Mouse (Mus musculus) thymus, postnatal 0 days (tissue): ENCODE data around the gene Ikzf1. TPM values are rescaled to one million over a fixed set of nuclear protein-coding genes. Genes with fewer than 3 reads are reported as not detected.
A peak's percentile ranks its signal among the peaks of the same experiment; 100 is the strongest.

Source experiments
- DNase-seq: peaks from one replicate; pipeline ENCODE4 v3.0.0-alpha.2; 2015; ENCODE audit warnings: low spot score
- polyA plus RNA-seq: library from polyadenylated mRNA; unstranded; fragments of >200 nt; fragmentation: Nextera tagmentation; extraction: Ambion mirVana; gene quantifications from 2 replicates; pipeline ENCODE4 v1.2.1, GENCODE M21; 2015

Gene Ikzf1
- polyA plus RNA-seq, result 91.7 and 100 TPM in 2 replicates

GRCm38 (mm10) chr11:11684930-11685852, at the start of gene Ikzf1:
Gene Ikzf1, plus strand, starts transcription at chr11:11685003.
- DNase-seq, result peak; percentile 53

- DNase-seq, result no peak
Measured at GRCm38 (mm10) chr11:11644303-11644702, 40.5 kb upstream of the Ikzf1 start.

DNA sequence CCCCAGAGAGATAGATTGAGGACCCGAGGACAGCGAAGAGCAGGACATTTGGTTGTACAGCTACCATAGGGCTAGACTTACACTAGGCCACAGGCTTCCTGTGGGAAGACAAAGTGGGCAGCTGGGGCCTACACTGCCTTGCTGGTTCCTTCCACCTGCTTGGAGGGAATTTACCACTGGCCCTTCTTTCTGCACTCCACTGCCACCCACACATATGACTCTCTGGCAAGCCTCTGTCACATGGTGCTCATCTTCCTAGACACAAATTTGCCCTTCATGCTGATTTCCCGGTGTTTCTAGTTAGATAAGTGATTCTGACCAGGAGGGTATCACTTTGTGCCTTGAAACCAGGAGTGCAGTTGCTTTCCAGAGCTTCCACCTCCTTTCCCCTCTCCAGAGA, 28.4 kb upstream of the Ikzf1 start:
- no peak for DNase-seq

GRCm38 (mm10) chr11:11656995-11657530, 27.7 kb upstream of the Ikzf1 start:
- peak; percentile 78 for DNase-seq

GRCm38 (mm10) chr11:11657634-11658033, 27.2 kb upstream of the Ikzf1 start:
- DNase-seq, result no peak

- DNase-seq, result no peak
Measured at GRCm38 (mm10) chr11:11658834-11659233, 26.0 kb upstream of the Ikzf1 start.

- no peak for DNase-seq
Measured at GRCm38 (mm10) chr11:11660651-11661050, 24.2 kb upstream of the Ikzf1 start.

GRCm38 (mm10) chr11:11667254-11667921, 17.4 kb upstream of the Ikzf1 start:
- peak; percentile 38 for DNase-seq

DNA sequence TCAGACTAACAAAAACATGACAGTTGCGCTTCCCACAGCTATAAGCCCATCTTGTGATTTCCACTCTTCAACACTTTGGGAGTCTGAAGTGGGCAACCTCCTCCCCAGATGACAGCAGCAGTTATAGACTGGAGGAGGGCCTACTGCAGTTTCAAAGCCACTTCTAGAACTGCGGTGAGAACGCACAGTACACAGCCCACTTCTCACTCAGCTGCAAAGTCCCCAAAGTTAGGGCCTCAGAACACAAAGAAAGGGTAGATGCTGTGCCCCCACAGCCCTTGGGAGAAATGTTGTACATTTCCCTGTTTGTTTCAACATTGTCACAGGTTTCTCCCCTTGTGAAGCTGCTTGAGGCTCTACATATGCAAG, 16.9 kb upstream of the Ikzf1 start:
- DNase-seq, result peak; percentile 82

- DNase-seq, result no peak
Measured at GRCm38 (mm10) chr11:11672974-11673373, 11.8 kb upstream of the Ikzf1 start.

DNA sequence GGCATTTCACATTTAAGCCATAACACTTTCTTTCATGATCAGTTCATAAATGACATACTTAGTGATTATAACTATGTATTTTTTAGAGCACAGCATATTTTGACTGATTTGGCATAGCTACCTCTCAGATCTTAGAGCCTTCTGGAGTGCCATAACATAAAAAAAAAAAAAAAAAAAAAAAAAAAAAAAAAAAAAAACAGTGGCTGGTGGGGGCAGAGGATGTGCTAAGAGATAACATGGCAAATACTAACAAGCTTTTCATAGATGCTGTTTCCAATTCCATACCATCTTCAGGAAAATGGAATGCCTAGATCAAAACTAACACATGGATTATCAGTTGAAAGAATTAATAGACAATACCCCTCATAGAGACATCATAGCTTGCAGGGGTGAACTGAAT, 9.7 kb upstream of the Ikzf1 start:
- no peak for DNase-seq

DNA sequence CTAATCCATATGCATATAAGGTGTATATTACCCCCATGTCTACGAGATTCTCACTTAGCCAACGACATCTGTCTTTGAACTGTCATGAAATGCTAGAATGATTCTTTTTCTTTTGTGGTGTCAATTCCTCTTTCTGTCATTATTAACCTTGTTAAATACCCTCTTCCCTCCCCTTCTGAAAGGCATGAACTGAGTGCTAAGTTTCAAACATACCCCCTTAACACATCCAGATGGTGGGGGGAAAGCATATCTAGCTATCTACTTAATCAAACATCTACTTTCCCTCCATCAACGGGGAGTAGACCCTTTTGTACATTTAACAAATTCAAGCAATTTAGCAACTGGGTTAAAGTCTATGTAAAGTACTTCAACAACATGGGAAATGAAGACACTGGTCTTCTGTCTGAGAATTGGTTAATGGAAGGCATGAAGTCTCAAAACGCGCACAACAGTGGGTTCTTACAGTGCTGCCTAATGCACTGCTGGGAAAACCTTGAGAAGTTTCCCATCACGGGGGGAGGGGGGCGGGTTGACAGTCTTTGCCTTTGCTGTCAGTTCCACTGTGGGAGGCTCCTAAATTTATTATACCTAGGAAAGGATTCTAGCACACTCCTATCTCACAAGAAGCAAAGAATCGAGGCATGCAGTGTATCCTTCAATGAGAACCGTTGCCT, 8.6 kb upstream of the Ikzf1 start:
- DNase-seq, result no peak

DNA sequence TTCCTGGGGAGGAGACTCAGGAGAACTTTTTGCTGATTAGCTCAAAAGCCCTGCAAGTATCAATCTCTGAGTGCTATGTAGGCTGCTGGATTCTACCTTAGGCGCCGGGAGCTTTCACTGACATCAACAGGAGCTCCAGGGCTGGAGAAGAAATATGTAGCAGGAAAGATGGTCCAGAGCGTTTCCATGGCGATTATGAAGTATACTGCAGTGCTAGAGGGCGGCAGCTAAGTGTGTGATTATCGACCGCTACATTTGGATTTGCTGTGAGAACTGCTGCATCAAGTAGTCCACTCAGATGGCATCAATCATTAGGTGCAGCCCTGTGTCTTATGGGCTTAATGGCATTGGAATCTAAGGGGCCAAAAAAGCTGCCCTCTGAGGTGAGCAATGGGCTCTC, 7.6 kb upstream of the Ikzf1 start:
- no peak for DNase-seq

DNA sequence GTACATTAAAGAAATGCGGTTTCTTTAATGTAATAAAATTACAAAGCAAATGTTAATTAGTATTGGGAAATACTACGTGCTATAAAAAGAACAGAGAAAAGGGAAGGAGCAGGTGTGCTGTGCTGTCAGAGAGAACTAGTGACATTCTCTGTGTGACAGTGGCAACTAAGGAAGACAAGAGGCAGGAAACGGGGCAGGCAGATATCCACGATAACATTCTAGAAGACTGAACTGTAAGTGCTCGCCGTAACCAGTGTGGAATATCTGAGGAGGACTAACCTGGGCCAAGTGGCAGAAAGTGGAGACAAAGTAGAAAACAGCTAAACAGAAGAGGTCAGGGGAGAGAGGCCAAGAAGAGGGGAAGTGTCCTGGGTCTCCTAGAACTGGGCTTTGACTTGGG, 5.8 kb upstream of the Ikzf1 start:
- DNase-seq, result peak; percentile 67

DNA sequence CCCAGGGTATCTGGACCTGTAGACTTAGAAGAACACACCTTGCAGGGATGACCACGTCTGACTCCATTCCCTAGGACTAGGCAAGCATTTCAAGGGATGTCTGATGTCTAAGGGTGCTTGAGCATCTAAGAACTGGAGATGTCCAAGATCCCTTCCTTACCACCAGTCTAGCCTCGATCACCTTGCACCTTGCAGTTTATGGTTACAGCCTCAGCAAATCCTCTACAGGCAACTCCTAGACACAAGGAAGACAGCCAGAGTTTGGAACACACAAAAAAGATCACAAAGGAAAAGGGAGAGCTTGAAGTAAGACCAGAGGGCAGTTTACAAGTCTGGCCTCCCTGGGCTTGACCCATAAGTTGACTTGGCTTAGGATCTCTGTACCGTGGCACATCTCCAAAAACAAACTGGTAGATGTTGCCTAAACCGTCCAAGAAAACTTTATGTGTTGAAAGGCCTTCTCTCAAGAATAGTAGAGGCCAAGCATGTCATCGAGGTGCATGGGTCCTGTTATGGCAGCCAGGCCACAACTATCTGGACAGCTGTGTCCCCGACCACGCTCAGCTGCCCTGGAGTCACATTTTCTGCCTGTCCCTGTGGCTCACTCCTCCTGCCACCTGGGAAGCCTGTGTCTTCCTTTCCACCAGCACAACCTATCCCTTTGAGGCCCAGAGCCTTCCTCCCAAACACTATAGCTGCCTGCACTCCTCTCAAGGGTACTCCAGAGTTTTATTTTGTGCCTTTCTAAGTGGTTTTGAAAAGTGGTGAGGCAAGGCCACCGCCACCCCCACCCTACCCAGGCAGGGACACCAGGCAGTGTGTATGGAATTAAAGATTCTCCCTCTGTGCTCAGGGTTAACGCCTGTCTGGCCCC, 510 bp upstream of the Ikzf1 start:
- DNase-seq, result no peak

GRCm38 (mm10) chr11:11685853-11686395, 1.1 kb downstream of the Ikzf1 start:
- DNase-seq, result peak; percentile 80

- DNase-seq, result peak; percentile 65
Measured at GRCm38 (mm10) chr11:11686569-11687051, 1.8 kb downstream of the Ikzf1 start.

- peak; percentile 50 for DNase-seq
Measured at GRCm38 (mm10) chr11:11687551-11688185, 2.9 kb downstream of the Ikzf1 start.

- DNase-seq, result peak; percentile 43
Measured at GRCm38 (mm10) chr11:11688766-11689330, 4.0 kb downstream of the Ikzf1 start.
